Mouse (Mus musculus) E14TG2a.4 (cell line): Measurements from ENCODE around the gene Olfr828.

ENCODE experiments used
- CTCF ChIP-seq: conservative IDR thresholded peaks from 2 replicates; pipeline ENCODE4 v1.5.1; 2014; ENCODE audit warnings: low read length
- POU5F1 ChIP-seq: IDR thresholded peaks from 2 replicates; pipeline ENCODE4 v1.6.1; 2014; ENCODE audit warnings: low read length, borderline replicate concordance

DNA sequence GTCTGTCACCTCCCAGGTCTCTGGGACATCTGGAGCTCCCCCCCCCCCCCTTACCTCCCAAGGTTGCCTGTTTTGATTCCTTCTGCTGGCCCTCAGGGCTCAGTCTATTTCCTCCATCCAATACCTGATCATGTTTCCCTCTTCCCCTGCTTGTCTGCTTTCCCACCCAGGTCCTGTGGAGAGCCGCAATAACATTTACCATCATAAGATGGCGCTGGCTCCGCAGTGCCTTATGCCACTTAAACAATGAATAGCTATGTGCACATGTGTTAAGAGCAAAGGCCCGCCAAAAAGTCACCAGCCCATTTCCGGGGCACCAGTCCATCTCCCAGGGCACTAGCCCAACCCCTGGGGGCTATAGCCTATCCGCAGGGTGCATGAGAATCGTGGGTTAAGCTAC, 34.0 kb downstream of the Olfr828 start:
- TF ChIP-seq CTCF (peak; percentile 44), POU5F1 (no peak)
